Mouse (Mus musculus) activated CD4-positive, CD25-positive, alpha-beta regulatory T cell, adult 4 months (primary cell): ENCODE data around the gene Gm10670. TPM values are rescaled to one million over a fixed set of nuclear protein-coding genes. Genes with fewer than 3 reads are reported as not detected.
"Not testable (repeated sequence)": the region's sequence is repeated elsewhere in the genome, so short reads cannot be mapped to it uniquely, and the experiment has no call there.

ENCODE experiments used
- ATAC-seq: one replicate; pipeline ENCODE4 v1.8.0; 2017
- polyA plus RNA-seq, 2 experiments: library from polyadenylated mRNA; unstranded; fragments of 100-300 nt; shearing (Covaris generic); gene quantifications; one replicate each; pipeline ENCODE4 v1.2.1; 2017

Gm10670 gene
- not detected for polyA plus RNA-seq

GRCm38 (mm10) chr7:20474825-20475224 lies at the start of gene Gm10670:
Gene Gm10670 (minus strand): TSS chr7:20474925.
- ATAC-seq = not testable (repeated sequence)

- not testable (repeated sequence) for ATAC-seq
Measured at GRCm38 (mm10) chr7:20510434-20510833, 35.7 kb upstream of the Gm10670 start, which contains the start of gene Vmn1r103. Gene Vmn1r103 (minus strand): TSS chr7:20510534.

GRCm38 (mm10) chr7:20442493-20442892 lies 32.2 kb downstream of the Gm10670 start, which contains the start of gene Vmn1r101:
Gene Vmn1r101 (minus strand): TSS chr7:20442593.
- not testable (repeated sequence) for ATAC-seq

Other genes with a start within 250 kb of the Gm10670 start
- gene Gm4498, start 241.1 kb downstream of the Gm10670 start, polyA plus RNA-seq = not detected
- gene Gm5890, start 212.1 kb downstream of the Gm10670 start, polyA plus RNA-seq = not detected
- gene Gm4133, start 140.9 kb downstream of the Gm10670 start, polyA plus RNA-seq = not detected
- not detected for gene Gm5728, start 99.5 kb downstream of the Gm10670 start, polyA plus RNA-seq
- not detected for gene Vmn1r100, start 57.0 kb downstream of the Gm10670 start, polyA plus RNA-seq
- not detected for gene Vmn1r101, start 32.3 kb downstream of the Gm10670 start, polyA plus RNA-seq
- gene Vmn1r103, start 35.6 kb upstream of the Gm10670 start, polyA plus RNA-seq = not detected
- not detected for gene Vmn1r104, start 58.9 kb upstream of the Gm10670 start, polyA plus RNA-seq
- not detected for gene Gm5726, start 70.8 kb upstream of the Gm10670 start, polyA plus RNA-seq
- not detected for gene Gm4141, start 101.3 kb upstream of the Gm10670 start, polyA plus RNA-seq
- gene Gm4513, start 124.1 kb upstream of the Gm10670 start, polyA plus RNA-seq = under 1 TPM in 1 of 2 experiments, not detected in 1; 0.28 TPM
- not detected for gene Vmn1r107, start 194.0 kb upstream of the Gm10670 start, polyA plus RNA-seq
- not detected for gene Vmn1r111, start 228.3 kb upstream of the Gm10670 start, polyA plus RNA-seq